Mouse (Mus musculus) bone marrow macrophage, adult 2 months (primary cell): ENCODE measurements at regions not wholly inside any gene's neighbourhood (a gene's known extent, or its start where the extent isn't known, plus 50 kb on each side); places are given as distances from the start of the nearest gene placed in this dataset.
"Not testable (repeated sequence)": the region's sequence is repeated elsewhere in the genome, so short reads cannot be mapped to it uniquely, and the experiment has no call there.

Source experiments
- CTCF ChIP-seq: IDR thresholded peaks from 2 replicates; pipeline ENCODE4 v1.5.1; 2012; ENCODE audit warnings: low read depth, mild to moderate bottlenecking, low read length, moderate library complexity
- POLR2A ChIP-seq: IDR thresholded peaks from 2 replicates; pipeline ENCODE4 v1.6.1; 2012; ENCODE audit warnings: mild to moderate bottlenecking, low read depth, low read length, borderline replicate concordance

- not testable (repeated sequence) for TF ChIP-seq POLR2A, CTCF
These were observed 806.4 kb upstream of the Olfr1507 start for GRCm38 (mm10) chr14:53301722-53302490.
